Mouse (Mus musculus) limb, embryonic 13.5 days (tissue): Measurements from ENCODE around the gene Ppfia1. TPM values are rescaled to one million over a fixed set of nuclear protein-coding genes. Genes with fewer than 3 reads are reported as not detected.

ENCODE experiments used
- ATAC-seq: fragments of 200-750 bp; cut with Nextera tagmentation; 2 replicates; pipeline ENCODE4 v1.8.0; 2017; ENCODE audit warnings: low read depth, moderate number of reproducible peaks, moderate TSS enrichment; ENCODE audit not compliant: low FRiP score
- H3K27ac ChIP-seq: fragments of 300-500 bp; sonication (generic); 2 replicates; pipeline ENCODE4 v1.5.1; 2015; ENCODE audit warnings: inconsistent platforms, mild to moderate bottlenecking, moderate library complexity
- H3K27me3 ChIP-seq: fragments of 300-500 bp; sonication (generic); 2 replicates; pipeline ENCODE4 v1.6.1; 2015; ENCODE audit warnings: mild to moderate bottlenecking, inconsistent platforms
- H3K36me3 ChIP-seq: fragments of 300-500 bp; sonication (generic); 2 replicates; pipeline ENCODE4 v1.6.1; 2015; ENCODE audit warnings: inconsistent platforms, mild to moderate bottlenecking, moderate library complexity
- H3K4me1 ChIP-seq: fragments of 300-500 bp; sonication (generic); 2 replicates; pipeline ENCODE4 v1.6.1; 2015; ENCODE audit warnings: inconsistent platforms
- H3K4me2 ChIP-seq: fragments of 300-500 bp; sonication (generic); replicated peaks from 2 replicates; pipeline ENCODE4 v1.6.1; 2015; ENCODE audit warnings: inconsistent platforms, mild to moderate bottlenecking, moderate library complexity
- H3K4me3 ChIP-seq: fragments of 300-500 bp; sonication (generic); 2 replicates; pipeline ENCODE4 v1.5.1; 2015; ENCODE audit warnings: moderate library complexity, mild to moderate bottlenecking, inconsistent platforms
- H3K9ac ChIP-seq: fragments of 300-500 bp; sonication (generic); 2 replicates; pipeline ENCODE4 v1.6.1; 2015; ENCODE audit warnings: mild to moderate bottlenecking, inconsistent platforms
- H3K9me3 ChIP-seq: fragments of 300-500 bp; sonication (generic); 2 replicates; pipeline ENCODE4 v1.6.1; 2016; ENCODE audit warnings: inconsistent platforms
- WGBS: fragments of 180-500 bp; shearing (Covaris S2); methylation state at CpG from one replicate; pipeline ENCODE4 v1.1.7; 2015; 5-methylcytosine and 5-hydroxymethylcytosine counted together
- polyA plus RNA-seq: library from polyadenylated mRNA; unstranded; fragments of >200 nt; fragmentation: Nextera tagmentation; extraction: Ambion mirVana; gene quantifications from 2 replicates; pipeline ENCODE4 v1.2.1, GENCODE M21; 2015

The Ppfia1 gene
- 41.0 and 43.2 TPM in 2 replicates for polyA plus RNA-seq

- WGBS = under 1% methylated on average over 79 of the region's 97 CpGs
- peak within 1 kb of the TSS; percentile 10; the same call in 1 of the 2 replicates for H3K27ac ChIP-seq
- ATAC-seq = peak; percentile 94
- peaks cover 35% of the 10 kb centered on the region for H3K36me3 ChIP-seq
- no peaks in the 10 kb centered on the region for H3K9me3 ChIP-seq
- peak within 1 kb of the TSS; percentile 82 for H3K4me2 ChIP-seq
- H3K9ac ChIP-seq = peak within 1 kb of the TSS; percentile 97
- H3K4me1 ChIP-seq = peaks cover 20% of the 10 kb centered on the region
- H3K27me3 ChIP-seq = no peaks in the 10 kb centered on the region
- peak within 1 kb of the TSS; percentile 97 for H3K4me3 ChIP-seq
Observed at GRCm38 (mm10) chr7:144553237-144554122, at the start of gene Ppfia1. Gene Ppfia1, minus strand, starts transcription at chr7:144553729.

DNA sequence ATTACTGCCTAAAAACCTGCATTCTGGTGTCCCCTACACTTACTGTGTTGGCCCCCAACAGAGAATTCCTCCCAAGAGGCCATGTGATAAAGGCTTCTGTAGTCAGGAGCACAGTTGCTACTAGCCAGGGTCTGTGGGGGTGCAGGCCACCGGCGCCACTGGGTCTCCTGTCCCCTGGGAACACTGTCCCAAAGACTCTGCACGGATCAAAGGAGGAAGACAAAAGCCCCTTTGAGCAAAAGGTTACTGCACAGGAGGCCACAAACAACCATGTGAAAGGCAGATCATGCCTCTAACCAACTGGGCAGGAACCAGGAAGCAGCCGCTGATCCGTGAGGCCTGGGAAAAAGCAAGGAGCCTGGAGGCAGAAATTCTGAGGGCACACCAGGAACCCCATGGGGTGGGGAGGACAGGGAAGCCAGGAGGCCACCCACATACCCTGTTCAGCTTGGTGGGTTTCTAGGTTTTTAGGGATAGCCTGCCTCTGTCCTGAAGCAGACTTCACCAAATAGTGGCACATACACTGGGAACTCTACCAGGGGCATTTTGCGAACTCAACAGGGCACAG is 46.9 kb upstream of the Ppfia1 start:
- H3K9me3 ChIP-seq = no peaks in the 10 kb centered on the region
- H3K9ac ChIP-seq = no peak overlapping the region
- H3K36me3 ChIP-seq = no peaks in the 10 kb centered on the region
- no peak for ATAC-seq
- H3K4me2 ChIP-seq = no peak overlapping the region
- no peaks in the 10 kb centered on the region for H3K4me1 ChIP-seq
- H3K27me3 ChIP-seq = no peaks in the 10 kb centered on the region
- no peak overlapping the region for H3K4me3 ChIP-seq
- H3K27ac ChIP-seq = no peak overlapping the region
- WGBS = 62% methylated on average over 6 of the region's 6 CpGs

GRCm38 (mm10) chr7:144589508-144589907 is 36.0 kb upstream of the Ppfia1 start:
- Histone ChIP-seq H3K4me2 (no peak overlapping the region), H3K4me3 (no peak overlapping the region), H3K9ac (no peak overlapping the region), H3K4me1 (no peaks in the 10 kb centered on the region), H3K9me3 (no peaks in the 10 kb centered on the region), H3K27ac (no peak overlapping the region), H3K36me3 (no peaks in the 10 kb centered on the region), H3K27me3 (peaks cover 4% of the 10 kb centered on the region; the same call in 1 of the 2 replicates)
- ATAC-seq = no peak
- WGBS = 88% methylated on average over 3 of the region's 3 CpGs

GRCm38 (mm10) chr7:144587291-144587690 is 33.8 kb upstream of the Ppfia1 start:
- no peak overlapping the region for H3K4me2 ChIP-seq
- no peak overlapping the region for H3K9ac ChIP-seq
- no peaks in the 10 kb centered on the region for H3K9me3 ChIP-seq
- H3K36me3 ChIP-seq = no peaks in the 10 kb centered on the region
- H3K27me3 ChIP-seq = peaks cover 5% of the 10 kb centered on the region; the same call in 1 of the 2 replicates
- H3K4me3 ChIP-seq = no peak overlapping the region
- peaks cover 10% of the 10 kb centered on the region for H3K4me1 ChIP-seq
- WGBS = 36% methylated on average over 2 of the region's 2 CpGs
- H3K27ac ChIP-seq = no peak overlapping the region
- no peak for ATAC-seq

GRCm38 (mm10) chr7:144585648-144586047 is 32.1 kb upstream of the Ppfia1 start:
- no peak overlapping the region for H3K4me3 ChIP-seq
- peaks cover 5% of the 10 kb centered on the region; the same call in 1 of the 2 replicates for H3K27me3 ChIP-seq
- H3K9me3 ChIP-seq = no peaks in the 10 kb centered on the region
- H3K27ac ChIP-seq = no peak overlapping the region
- peaks cover 19% of the 10 kb centered on the region for H3K4me1 ChIP-seq
- ATAC-seq = no peak
- peaks cover 2% of the 10 kb centered on the region; the same call in 1 of the 2 replicates for H3K36me3 ChIP-seq
- H3K9ac ChIP-seq = no peak overlapping the region
- WGBS = 18% methylated on average over 6 of the region's 6 CpGs
- H3K4me2 ChIP-seq = no peak overlapping the region

GRCm38 (mm10) chr7:144583619-144584018 is 30.1 kb upstream of the Ppfia1 start:
- Histone ChIP-seq H3K9ac (0 out of 2 replicates have a peak overlapping the region, but pooled peaks have one; percentile 9), H3K4me1 (peaks cover 19% of the 10 kb centered on the region), H3K27me3 (peaks cover 5% of the 10 kb centered on the region; the same call in 1 of the 2 replicates), H3K36me3 (peaks cover 22% of the 10 kb centered on the region), H3K9me3 (no peaks in the 10 kb centered on the region), H3K27ac (no peak overlapping the region), H3K4me2 (no peak overlapping the region), H3K4me3 (no peak overlapping the region)
- 1% methylated on average over 4 of the region's 4 CpGs for WGBS
- ATAC-seq = no peak

DNA sequence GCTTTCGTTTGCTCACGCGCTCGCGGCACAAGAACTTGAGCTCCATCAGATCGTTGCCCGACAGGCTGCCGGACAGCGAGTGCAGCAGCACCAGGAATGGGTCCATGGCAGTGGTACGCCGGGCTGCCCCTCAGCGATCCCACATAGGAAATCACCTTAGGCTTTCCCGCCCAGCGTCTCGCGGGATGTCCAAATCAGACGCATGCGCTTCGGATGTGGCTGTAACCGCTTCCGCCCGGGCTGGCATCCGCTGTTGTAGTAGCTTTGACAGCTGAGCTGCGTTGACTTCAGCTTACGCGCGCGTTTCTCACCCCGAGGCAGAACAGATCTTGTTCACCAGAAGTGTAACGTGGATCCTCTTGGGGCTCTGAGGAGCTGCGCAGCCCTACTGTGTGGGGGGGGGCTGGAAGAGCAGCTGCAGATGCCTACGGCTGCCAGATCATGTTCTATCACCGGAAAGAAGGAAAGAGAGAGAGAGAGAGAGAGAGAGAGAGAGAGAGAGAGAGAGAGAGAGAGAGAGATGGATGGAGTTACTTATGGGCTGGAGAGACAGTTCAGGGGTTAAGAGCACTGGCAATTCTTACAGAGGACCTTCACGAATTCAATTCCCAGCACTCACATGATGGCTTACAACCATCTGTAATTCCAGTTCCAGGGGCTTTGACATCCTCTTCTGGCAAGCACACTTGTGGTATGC is 28.9 kb upstream of the Ppfia1 start, which contains the start of gene Fadd:
Gene Fadd, minus strand, starts transcription at position 180 of the 697 bp plus-strand sequence.
- H3K27ac ChIP-seq = peak within 1 kb of the TSS; percentile 89
- 2% methylated on average over 34 of the region's 34 CpGs for WGBS
- peak within 1 kb of the TSS; percentile 88 for H3K4me2 ChIP-seq
- peaks cover 22% of the 10 kb centered on the region for H3K36me3 ChIP-seq
- peak within 1 kb of the TSS; percentile 84 for H3K4me3 ChIP-seq
- H3K9me3 ChIP-seq = no peaks in the 10 kb centered on the region
- peak within 1 kb of the TSS; percentile 84 for H3K9ac ChIP-seq
- peaks cover 19% of the 10 kb centered on the region for H3K4me1 ChIP-seq
- peak; percentile 87 for ATAC-seq
- peaks cover 5% of the 10 kb centered on the region; the same call in 1 of the 2 replicates for H3K27me3 ChIP-seq

DNA sequence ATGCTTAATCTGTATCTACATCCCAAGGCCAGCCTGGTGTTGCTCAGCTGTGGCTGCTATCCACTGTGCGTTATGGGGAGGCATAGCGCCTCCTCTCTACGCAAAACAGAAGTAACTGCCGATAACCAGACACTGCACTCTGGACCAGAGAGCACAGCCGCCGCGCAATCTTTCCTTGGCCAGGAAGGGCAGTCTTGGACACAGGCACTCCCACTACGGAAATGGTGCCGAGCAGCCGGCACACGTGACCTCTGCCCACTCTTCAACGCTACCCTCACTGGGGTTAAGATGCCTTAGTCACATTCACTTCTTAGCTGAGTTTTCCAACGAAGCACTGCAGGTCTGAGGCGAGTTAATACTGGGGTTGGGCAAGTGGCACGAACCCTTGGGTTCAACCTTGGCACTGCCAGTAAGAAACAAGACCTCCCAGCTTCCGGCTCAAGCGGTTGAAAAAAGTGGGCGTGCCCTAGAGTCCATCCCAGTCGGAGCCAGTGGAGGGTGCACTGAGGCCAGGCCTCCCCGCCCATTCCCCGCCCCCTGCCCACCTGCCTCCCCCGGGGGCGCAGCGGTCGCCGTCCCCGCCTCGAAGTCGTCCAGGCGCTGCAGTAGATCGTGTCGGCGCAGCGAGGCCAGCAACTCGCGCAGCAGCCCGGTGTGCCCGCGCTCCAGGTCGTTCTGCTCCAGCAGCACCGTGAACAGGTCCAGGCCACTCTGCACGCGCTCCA is 28.2 kb upstream of the Ppfia1 start:
- Histone ChIP-seq H3K9ac (peak overlapping the region; percentile 84), H3K4me3 (peak overlapping the region; percentile 84), H3K27me3 (peaks cover 3% of the 10 kb centered on the region; the same call in 1 of the 2 replicates), H3K9me3 (no peaks in the 10 kb centered on the region), H3K36me3 (peaks cover 22% of the 10 kb centered on the region), H3K4me1 (peaks cover 19% of the 10 kb centered on the region), H3K4me2 (peak overlapping the region; percentile 88), H3K27ac (peak overlapping the region; percentile 89)
- peak; percentile 90 for ATAC-seq
- WGBS = under 1% methylated on average over 42 of the region's 43 CpGs

DNA sequence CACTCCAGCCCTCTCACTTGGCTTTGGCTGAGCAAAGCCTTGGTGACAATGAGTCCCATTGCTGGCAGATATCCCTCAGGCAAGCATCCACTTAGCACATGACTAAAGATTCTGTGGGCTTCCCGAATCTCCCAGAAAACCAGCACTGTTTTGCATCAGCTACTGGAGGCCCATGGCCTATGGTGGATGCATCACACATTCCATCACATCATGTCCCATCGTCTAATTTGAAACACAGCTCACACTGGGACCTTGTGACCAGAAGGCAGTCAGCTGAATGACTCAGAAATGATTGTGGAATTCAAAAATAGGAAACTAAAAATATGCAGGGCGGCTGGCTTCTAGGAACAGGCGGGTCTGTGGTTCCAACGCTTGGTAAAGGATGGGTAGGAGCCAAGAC is 24.3 kb upstream of the Ppfia1 start:
- WGBS = 87% methylated on average over 5 of the region's 5 CpGs
- Histone ChIP-seq H3K9me3 (no peaks in the 10 kb centered on the region), H3K4me3 (no peak overlapping the region), H3K4me2 (no peak overlapping the region), H3K36me3 (peaks cover 22% of the 10 kb centered on the region), H3K4me1 (peaks cover 12% of the 10 kb centered on the region), H3K27me3 (no peaks in the 10 kb centered on the region), H3K27ac (no peak overlapping the region), H3K9ac (no peak overlapping the region)
- ATAC-seq = no peak

DNA sequence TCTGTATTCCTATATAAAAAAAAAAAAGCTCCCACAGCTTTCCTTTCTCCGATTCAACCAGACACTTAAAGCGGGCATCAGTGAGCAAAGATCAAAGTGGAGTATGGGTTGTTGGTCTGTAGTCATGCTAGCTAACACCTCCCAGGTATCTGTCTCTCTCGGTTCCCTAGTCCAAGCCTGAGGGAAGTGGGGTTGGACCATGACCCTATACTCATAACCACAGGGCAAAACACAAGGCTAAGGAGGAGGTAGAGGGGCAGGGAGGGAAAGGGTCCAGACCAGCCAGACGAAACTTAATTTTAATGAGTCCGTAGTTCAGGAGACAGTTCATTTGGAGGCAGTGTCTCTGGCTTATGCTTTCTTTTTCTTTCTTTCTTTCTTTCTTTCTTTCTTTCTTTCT is 18.7 kb upstream of the Ppfia1 start:
- Histone ChIP-seq H3K27me3 (no peaks in the 10 kb centered on the region), H3K27ac (no peak overlapping the region), H3K4me3 (no peak overlapping the region), H3K4me1 (0 out of 2 replicates have a peak, but pooled peaks cover 4% of the 10 kb centered on the region), H3K36me3 (no peaks in the 10 kb centered on the region), H3K9ac (no peak overlapping the region), H3K4me2 (no peak overlapping the region), H3K9me3 (no peaks in the 10 kb centered on the region)
- 66% methylated on average over 5 of the region's 5 CpGs for WGBS
- no peak for ATAC-seq

GRCm38 (mm10) chr7:144571598-144571997 is 18.1 kb upstream of the Ppfia1 start:
- Histone ChIP-seq H3K27ac (no peak overlapping the region), H3K4me1 (0 out of 2 replicates have a peak, but pooled peaks cover 4% of the 10 kb centered on the region), H3K9me3 (no peaks in the 10 kb centered on the region), H3K27me3 (no peaks in the 10 kb centered on the region), H3K9ac (no peak overlapping the region), H3K36me3 (no peaks in the 10 kb centered on the region), H3K4me2 (no peak overlapping the region), H3K4me3 (no peak overlapping the region)
- ATAC-seq = no peak
